Mouse (Mus musculus) embryonic fibroblast, embryonic 13.5 days (primary cell): ENCODE results near the gene Ctnna3.

Experiments used
- CTCF ChIP-seq: IDR thresholded peaks from 2 replicates; pipeline ENCODE4 v1.5.1; 2011; ENCODE audit warnings: mild to moderate bottlenecking, control low read depth, low read length, moderate library complexity, borderline replicate concordance; ENCODE audit not compliant: insufficient read depth
- POLR2A ChIP-seq: IDR thresholded peaks from 2 replicates; pipeline ENCODE4 v1.6.1; 2011; ENCODE audit warnings: low read depth, mild to moderate bottlenecking, control low read depth, low read length, moderate library complexity

- TF ChIP-seq CTCF (no peak), POLR2A (no peak)
Measured at GRCm38 (mm10) chr10:64086567-64087391, 656.9 kb downstream of the Ctnna3 start.
